Mouse (Mus musculus) cerebellum, adult 2 months (tissue): Measurements from ENCODE around the gene Ccne1. TPM values are rescaled to one million over a fixed set of nuclear protein-coding genes. Genes with fewer than 3 reads are reported as not detected.

Source experiments
- DNase-seq, 2 experiments: peaks; one replicate each; pipeline ENCODE4 v3.0.0; 2021
- H3K27ac ChIP-seq: fragments of 200-500 bp; 2 replicates; pipeline ENCODE4 v1.5.1; 2012; ENCODE audit warnings: low read length, control low read depth, inconsistent platforms; ENCODE audit not compliant: insufficient read depth
- H3K27me3 ChIP-seq: fragments of 200-500 bp; 2 replicates; pipeline ENCODE4 v1.6.1; 2012; ENCODE audit warnings: inconsistent platforms, mild to moderate bottlenecking, low read length, moderate library complexity; ENCODE audit not compliant: control insufficient read depth, insufficient read depth
- H3K4me1 ChIP-seq: fragments of 200-500 bp; 2 replicates; pipeline ENCODE4 v1.6.1; 2011; ENCODE audit warnings: low read length; ENCODE audit not compliant: control insufficient read depth, insufficient read depth
- H3K4me3 ChIP-seq: fragments of 200-500 bp; replicated peaks from 2 replicates; pipeline ENCODE3; 2011; ENCODE audit warnings: mild to moderate bottlenecking, low read depth, low read length, control low read depth; ENCODE audit not compliant: insufficient read depth
- CTCF ChIP-seq: fragments of 200-500 bp; IDR thresholded peaks from 2 replicates; pipeline ENCODE4 v1.5.1; 2011; ENCODE audit warnings: low read depth, mild to moderate bottlenecking, control low read depth, low read length, moderate library complexity, borderline replicate concordance; ENCODE audit not compliant: insufficient read depth
- POLR2A ChIP-seq: fragments of 200-500 bp; IDR thresholded peaks from 2 replicates; pipeline ENCODE4 v1.6.1; 2011; ENCODE audit warnings: low read length, control low read depth, borderline replicate concordance; ENCODE audit not compliant: insufficient read depth
- WGBS: fragments of 180-500 bp; shearing (Covaris S2); methylation state at CpG from one replicate; pipeline ENCODE4 v1.1.7; 2018; 5-methylcytosine and 5-hydroxymethylcytosine counted together
- polyA plus RNA-seq: library from polyadenylated mRNA; depleted of rRNA; stranded (reverse); fragments of >200 nt; gene quantifications from 2 replicates; pipeline ENCODE4 v1.2.3, GENCODE M21; 2012

Ccne1 gene
- polyA plus RNA-seq, 1 experiment = 20.3 TPM

DNA sequence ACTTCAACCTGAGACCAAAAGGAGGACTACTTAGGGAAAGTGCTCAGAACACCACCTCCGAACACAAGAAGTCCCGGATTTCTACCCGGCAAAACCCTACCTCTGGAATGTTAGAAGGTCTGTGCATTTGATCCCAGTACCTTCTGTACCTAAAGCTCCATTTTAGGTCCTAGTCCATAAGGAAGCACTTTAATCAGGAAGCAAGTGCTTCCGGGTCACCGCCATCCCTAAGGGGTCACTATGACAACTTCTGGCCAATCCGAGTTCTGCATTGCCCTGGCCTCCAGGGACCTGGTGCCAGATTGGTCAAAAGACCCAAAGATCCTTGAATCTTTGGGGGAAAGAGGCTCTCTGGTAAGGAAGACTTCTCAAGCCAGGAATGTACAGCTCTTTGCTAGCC lies 31.8 kb downstream of the Ccne1 start:
- Histone ChIP-seq H3K4me1 (peaks cover 9% of the 10 kb centered on the region), H3K4me3 (no peak overlapping the region), H3K27me3 (no peaks in the 10 kb centered on the region), H3K27ac (no peak overlapping the region)
- DNase-seq = no peak
- no peak for TF ChIP-seq CTCF
- no peak for TF ChIP-seq POLR2A
- WGBS = 79% methylated on average over 6 of the region's 6 CpGs

DNA sequence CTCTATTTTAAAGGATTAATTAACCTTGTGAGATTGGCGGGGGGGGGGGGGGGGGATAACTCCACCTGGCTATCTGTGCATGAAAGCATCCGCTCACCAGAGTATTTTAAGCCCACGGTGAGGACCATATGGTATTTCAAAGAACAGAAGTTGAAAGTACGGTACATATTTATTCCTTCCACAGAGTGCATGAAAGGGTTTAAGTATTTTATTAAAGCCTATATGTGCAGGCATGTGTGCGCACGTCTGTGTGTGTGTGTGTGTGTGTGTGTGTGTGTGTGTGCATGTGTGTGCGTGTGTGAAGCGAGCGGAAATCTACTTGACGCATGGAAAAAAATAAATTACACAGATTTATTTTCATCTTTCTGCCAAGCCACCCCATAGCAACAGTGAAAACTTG lies 32.4 kb downstream of the Ccne1 start:
- WGBS = 41% methylated on average over 10 of the region's 10 CpGs
- DNase-seq = no peak
- TF ChIP-seq CTCF (no peak), POLR2A (no peak)
- Histone ChIP-seq H3K27ac (no peak overlapping the region), H3K4me1 (peaks cover 9% of the 10 kb centered on the region), H3K4me3 (no peak overlapping the region), H3K27me3 (no peaks in the 10 kb centered on the region)

- H3K4me3 ChIP-seq = no peak overlapping the region
- DNase-seq = peak; percentile 41 to 43
- H3K27ac ChIP-seq = no peak overlapping the region
- no peaks in the 10 kb centered on the region for H3K27me3 ChIP-seq
- WGBS = 4% methylated on average over 14 of the region's 14 CpGs
- peaks cover 9% of the 10 kb centered on the region for H3K4me1 ChIP-seq
- no peak for TF ChIP-seq CTCF
- TF ChIP-seq POLR2A = no peak
These were observed 32.8 kb downstream of the Ccne1 start for GRCm38 (mm10) chr7:38074514-38074913.

DNA sequence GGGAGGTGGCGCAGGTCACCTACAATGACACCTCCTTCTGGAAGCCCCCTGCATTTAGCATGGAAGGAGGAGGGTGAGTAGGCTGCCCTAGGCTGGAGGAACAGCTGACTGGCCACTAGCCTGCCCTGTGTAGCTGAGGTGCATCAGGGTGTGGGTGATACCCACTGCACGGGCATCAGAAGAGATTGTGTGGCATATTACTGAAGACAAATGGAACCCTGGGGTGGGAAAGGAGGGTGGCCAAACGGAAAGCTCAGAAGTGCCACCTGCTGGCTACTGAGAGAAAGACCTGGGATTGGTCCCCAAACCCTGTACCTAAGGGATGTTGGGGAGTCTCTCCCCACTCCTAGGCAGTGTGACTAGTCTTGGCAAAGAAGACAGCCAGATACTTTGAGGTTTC lies 33.6 kb downstream of the Ccne1 start:
- Histone ChIP-seq H3K27me3 (no peaks in the 10 kb centered on the region), H3K4me3 (no peak overlapping the region), H3K4me1 (peaks cover 9% of the 10 kb centered on the region), H3K27ac (no peak overlapping the region)
- DNase-seq = peak; percentile 71 to 77
- TF ChIP-seq CTCF (peak; percentile 78), POLR2A (no peak)
- WGBS = 17% methylated on average over 3 of the region's 3 CpGs

- TF ChIP-seq CTCF = no peak
- TF ChIP-seq POLR2A = no peak
- H3K4me3 ChIP-seq = no peak overlapping the region
- H3K27me3 ChIP-seq = no peaks in the 10 kb centered on the region
- H3K27ac ChIP-seq = no peak overlapping the region
- no peak for DNase-seq
- WGBS = 81% methylated on average over 5 of the region's 5 CpGs
- peaks cover 9% of the 10 kb centered on the region for H3K4me1 ChIP-seq
These were observed 36.3 kb downstream of the Ccne1 start for GRCm38 (mm10) chr7:38071065-38071464.

DNA sequence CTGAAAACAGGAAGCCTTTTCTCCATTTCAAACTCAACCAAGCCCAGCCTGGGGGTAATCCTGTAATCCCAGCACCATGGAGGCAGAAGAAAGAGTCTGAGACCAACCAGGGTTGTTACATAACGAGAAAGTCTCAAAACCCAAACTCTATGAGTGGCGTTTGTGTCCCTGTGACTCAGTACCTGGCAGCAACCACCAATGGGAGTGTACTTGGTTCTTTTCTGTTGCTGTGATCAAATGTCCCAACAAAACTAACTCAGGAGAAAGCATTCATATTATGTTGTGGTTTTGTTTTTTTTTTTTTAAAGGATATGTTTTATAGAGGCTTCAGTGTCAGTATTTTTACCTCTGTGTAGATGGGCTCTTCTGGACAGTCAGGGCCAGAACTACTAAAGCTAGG lies 36.7 kb downstream of the Ccne1 start:
- Histone ChIP-seq H3K4me1 (peaks cover 9% of the 10 kb centered on the region), H3K27ac (no peak overlapping the region), H3K27me3 (no peaks in the 10 kb centered on the region), H3K4me3 (no peak overlapping the region)
- no peak for DNase-seq
- 48% methylated on average over 2 of the region's 2 CpGs for WGBS
- no peak for TF ChIP-seq CTCF
- no peak for TF ChIP-seq POLR2A

- no peak for DNase-seq
- WGBS = 40% methylated on average over 4 of the region's 4 CpGs
- no peak overlapping the region for H3K27ac ChIP-seq
- H3K27me3 ChIP-seq = no peaks in the 10 kb centered on the region
- no peaks in the 10 kb centered on the region; the same call in 1 of the 2 replicates for H3K4me1 ChIP-seq
- TF ChIP-seq POLR2A (no peak), CTCF (no peak)
- no peak overlapping the region for H3K4me3 ChIP-seq
These were observed 42.9 kb downstream of the Ccne1 start for GRCm38 (mm10) chr7:38064431-38064830.

DNA sequence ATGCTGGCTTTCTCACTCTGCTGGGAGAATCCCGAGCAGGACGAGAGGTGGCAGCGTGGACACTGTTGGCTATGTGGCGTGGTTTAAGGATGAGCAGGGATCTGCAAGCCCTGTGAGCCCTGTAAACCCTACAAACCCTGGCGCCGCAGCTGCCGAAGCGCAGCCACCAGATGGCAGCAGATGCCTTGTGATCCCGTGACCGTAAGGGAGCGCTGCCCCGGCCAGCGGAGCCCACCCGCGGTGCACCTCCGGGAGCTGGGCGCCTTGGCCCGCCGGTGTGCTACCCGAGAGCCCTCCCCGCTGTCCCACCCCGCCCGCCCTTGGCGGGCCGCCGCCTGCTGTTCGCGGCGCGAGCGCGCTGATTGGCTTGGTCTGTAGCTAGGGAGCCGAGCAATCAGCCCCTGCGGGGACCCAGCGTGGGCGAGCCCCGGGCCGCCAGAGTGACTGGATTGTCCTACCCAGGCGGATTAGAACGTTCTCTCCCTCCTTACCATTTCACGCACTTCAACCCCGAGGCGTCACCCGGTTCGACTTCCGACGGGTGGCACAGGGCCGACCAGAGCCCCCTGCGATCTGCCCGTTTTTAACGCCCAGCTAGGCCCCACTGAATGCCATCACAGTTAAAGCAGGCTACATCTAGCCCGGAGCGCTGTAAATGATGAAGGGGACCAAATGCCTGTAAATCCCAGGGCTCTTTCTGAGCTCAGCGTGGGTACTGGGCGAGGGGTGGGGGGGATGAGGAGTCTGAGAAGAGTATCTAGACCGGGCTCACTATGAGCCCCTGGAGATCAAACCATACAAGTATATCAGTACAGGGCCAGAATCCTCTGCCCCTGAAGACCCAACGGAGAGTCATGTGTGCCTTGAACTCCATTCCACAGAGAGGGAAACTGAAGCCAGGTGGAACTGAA lies 46.0 kb downstream of the Ccne1 start:
- no peaks in the 10 kb centered on the region for H3K27me3 ChIP-seq
- H3K27ac ChIP-seq = no peak overlapping the region
- peaks cover 3% of the 10 kb centered on the region for H3K4me1 ChIP-seq
- TF ChIP-seq POLR2A = no peak
- TF ChIP-seq CTCF = peak; percentile 90
- peak; percentile 90 to 94 for DNase-seq
- 2% methylated on average over 57 of the region's 57 CpGs for WGBS
- peak overlapping the region; percentile 36 for H3K4me3 ChIP-seq
